In genomic region chrX:157762542-157762941, GRCm38 (mm10) we compare ENCODE assay signal across 29 mouse cellular contexts. TPM values are rescaled to one million over a fixed set of nuclear protein-coding genes. Genes with fewer than 3 reads are reported as not detected.
DNase-seq lines count a peak whose midpoint lies in the region; ATAC-seq and TF ChIP-seq lines count a peak whose summit lies in the region.
"Had no signal": no experiment of that assay in that cellular context is flagged by ENCODE, and none has a peak within 500 bp of the region (broad histone marks: within the 10 kb centered on the region; RNA-seq: fewer than 3 reads in every experiment).

No protein-coding gene starts in this region.

- no peaks in the 10 kb centered on the region for H3K27me3 ChIP-seq in cerebellum, adult 2 months (ENCODE audit: control insufficient read depth, insufficient read depth, low read length)
- H3K27me3 ChIP-seq: forebrain, embryonic 13.5 days; heart, embryonic 13.5 days; hindbrain, embryonic 12.5 days; hindbrain, embryonic 15.5 days had no signal

- H3K4me1 ChIP-seq in cerebellum, adult 2 months (ENCODE audit: control insufficient read depth, insufficient read depth, low read length) = peaks cover 9% of the 10 kb centered on the region
- H3K4me1 ChIP-seq: embryonic facial prominence, embryonic 10.5 days; embryonic facial prominence, embryonic 13.5 days; forebrain, embryonic 13.5 days; heart, embryonic 10.5 days; heart, embryonic 13.5 days; hindbrain, embryonic 12.5 days; hindbrain, embryonic 15.5 days had no signal

- TF ChIP-seq CTCF in cerebellum, adult 2 months (IDR thresholded peaks at IDR 0.05; ENCODE audit: borderline replicate concordance, insufficient read depth, low read depth, low read length) = no peak

- peak; percentile 88 for ATAC-seq in cerebellum, adult (ENCODE audit: insufficient number of reproducible peaks, low FRiP score, low TSS enrichment)
- ATAC-seq: activated CD4-positive, CD25-positive, alpha-beta regulatory T cell, adult 4 months; forebrain, embryonic 13.5 days; forebrain, embryonic 16.5 days; intestine, postnatal 0 days had no signal

- TF ChIP-seq POLR2A in cerebellum, adult 2 months (IDR thresholded peaks at IDR 0.05; ENCODE audit: borderline replicate concordance, insufficient read depth, low read length) = no peak

- no peak overlapping the region for H3K4me3 ChIP-seq in cerebellum, adult 2 months (replicated peaks; ENCODE audit: insufficient read depth, low read depth, low read length)
- H3K4me3 ChIP-seq: embryonic facial prominence, embryonic 10.5 days; embryonic facial prominence, embryonic 13.5 days; erythroblast, embryonic 14.5 days; forebrain, embryonic 13.5 days; gastrocnemius, adult 2 months; heart, adult 2 months; heart, embryonic 10.5 days; heart, embryonic 13.5 days; hindbrain, embryonic 12.5 days; hindbrain, embryonic 15.5 days had no signal

- 15% methylated on average over 3 of the region's 3 CpGs for WGBS in cerebellum, adult 2 months

- DNase-seq in cerebellum, postnatal 4 days (ENCODE audit: low spot score in 2 of 2) = no peak
- DNase-seq in cerebellum, adult 2 months = peak; percentile 27 to 52
- DNase-seq in cerebellum, adult 9-11 months = peak; percentile 67
- no peak for DNase-seq in heart, postnatal 36 days
- DNase-seq in gastrocnemius, postnatal 36 days = no peak
- DNase-seq in ovary, adult 18-20 months (ENCODE audit: low spot score) = no peak
- no peak for DNase-seq in spleen, postnatal 4 days (ENCODE audit: low spot score in 2 of 2)
- DNase-seq: adrenal gland, adult 8-10 months; adrenal gland, postnatal 25 days; embryo, embryonic 11 days; gastrocnemius, adult 2 months; gastrocnemius, postnatal 14 days; heart, adult 2 months; heart, postnatal 14 days; kidney, adult 2 months had no signal

- intact Hi-C loops in heart, postnatal 36 days (cut with DNase I) = no loop called here
- intact Hi-C loops in gastrocnemius, postnatal 36 days (cut with DNase I) = no loop called here

- H3K27ac ChIP-seq in cerebellum, adult 2 months (ENCODE audit: insufficient read depth, low read length) = no peak overlapping the region
- H3K27ac ChIP-seq: embryonic facial prominence, embryonic 10.5 days; embryonic facial prominence, embryonic 13.5 days; forebrain, embryonic 13.5 days; gastrocnemius, adult 2 months; heart, adult 2 months; heart, embryonic 10.5 days; heart, embryonic 13.5 days; hindbrain, embryonic 12.5 days; hindbrain, embryonic 15.5 days had no signal

RNA-seq across cellular contexts. Expression of gene Klhl34, which starts 55.7 kb away (rescaled TPM):
- 0.05 and 0.10 TPM in 2 replicates for polyA plus RNA-seq in cerebellum, adult 2 months (2012; rRNA removed)
- total RNA-seq in heart, postnatal 36 days (2021) = 1 to 10 TPM; 6.5 to 6.9 TPM
- 10 to 100 TPM; 14.2 to 26.3 TPM for total RNA-seq in gastrocnemius, postnatal 36 days (2021)
- total RNA-seq: adrenal gland, postnatal 25 days; granulocyte monocyte progenitor cell, adult 5-6 weeks; hematopoietic stem cell, adult 5-6 weeks had no signal
- polyA plus RNA-seq: activated CD4-positive, CD25-positive, alpha-beta regulatory T cell, adult 4 months; erythroblast, embryonic 14.5 days had no signal

Comparison
In these comparisons a context has a peak if more than half of its experiments do, and no peak if none do; other contexts are left out.
1. DNase-seq: peak in cerebellum, adult 2 months (2 of 2) and cerebellum, adult 9-11 months (single experiment); none in cerebellum, postnatal 4 days (0 of 2), heart, postnatal 36 days (0 of 2), gastrocnemius, postnatal 36 days (0 of 2), ovary, adult 18-20 months (single experiment) and spleen, postnatal 4 days (0 of 2).